8 mouse cellular contexts compared by ENCODE assay signal in genomic region chr10:78426117-78426735, GRCm38 (mm10). TPM values are rescaled to one million over a fixed set of nuclear protein-coding genes. Genes with fewer than 3 reads are reported as not detected.
A peak's percentile ranks its signal among the peaks of the same experiment; 100 is the strongest.
DNase-seq lines count a peak whose midpoint lies in the region; ATAC-seq and TF ChIP-seq lines count a peak whose summit lies in the region.

No protein-coding gene starts in this region.

- TF ChIP-seq CTCF in kidney, adult 2 months (conservative IDR thresholded peaks at IDR 0.05; ENCODE audit: insufficient read depth, insufficient read length, low read depth, low read length): no peak

- H3K9me3 ChIP-seq in heart, embryonic 10.5 days: no peaks in the 10 kb centered on the region

- WGBS in kidney, adult 2 months: 46% methylated on average over 6 of the region's 6 CpGs
- WGBS in heart, embryonic 10.5 days: 45% methylated on average over 6 of the region's 6 CpGs

- no peaks in the 10 kb centered on the region for H3K27me3 ChIP-seq in kidney, adult 2 months (replicated peaks; ENCODE audit: control insufficient read depth, insufficient read depth, low read length)
- H3K27me3 ChIP-seq in heart, embryonic 10.5 days (ENCODE audit: insufficient read depth, poor library complexity, severe bottlenecking): no peaks in the 10 kb centered on the region

- H3K27ac ChIP-seq in kidney, adult 2 months (ENCODE audit: insufficient read depth, low read depth, low read length): peak overlapping the region; percentile 69
- peak overlapping the region; percentile 92 for H3K27ac ChIP-seq in heart, embryonic 10.5 days

- TF ChIP-seq POLR2A in kidney, adult 2 months (IDR thresholded peaks at IDR 0.05; ENCODE audit: low read depth, low read length): no peak

- peak; percentile 18; the same call in 1 of the 2 replicates for ATAC-seq in megakaryocyte progenitor cell, adult 5-6 weeks (replicated peaks; ENCODE audit: poor library complexity)

- peaks cover 6% of the 10 kb centered on the region; the same call in 1 of the 2 replicates for H3K4me1 ChIP-seq in kidney, adult 2 months (ENCODE audit: control insufficient read depth, insufficient read depth, low read length)
- peaks cover 13% of the 10 kb centered on the region for H3K4me1 ChIP-seq in heart, embryonic 10.5 days

- H3K4me3 ChIP-seq in kidney, adult 2 months (ENCODE audit: insufficient read depth, low read depth, low read length): peak overlapping the region; percentile 86
- H3K4me3 ChIP-seq in heart, embryonic 10.5 days: peak overlapping the region; percentile 86

- peak; percentile 17 for DNase-seq in kidney, adult 2 months
- no peak for DNase-seq in kidney, adult 11 months
- DNase-seq in adrenal gland, postnatal 10 days: peak; percentile 28
- no peak for DNase-seq in heart, embryonic 10.5 days (ENCODE audit: low spot score)
- peak; percentile 27 for DNase-seq in kidney, postnatal 14 days
- DNase-seq in right cerebral cortex, adult 2 months (ENCODE audit: low spot score in 2 of 2): no peak
- no peak for DNase-seq in layer of hippocampus, postnatal 36 days

- no peaks in the 10 kb centered on the region for H3K36me3 ChIP-seq in kidney, adult 2 months (ENCODE audit: control insufficient read depth, insufficient read depth, low read length)
- H3K36me3 ChIP-seq in heart, embryonic 10.5 days: peaks cover 25% of the 10 kb centered on the region

RNA-seq across cellular contexts. Expression of gene Cstb, which starts 0.8 kb away (rescaled TPM):
- 101 and 115 TPM in 2 replicates for polyA plus RNA-seq in kidney, adult 2 months (2012; rRNA removed)
- total RNA-seq in adrenal gland, postnatal 10 days (2021): 100 to 1,000 TPM; 130 to 150 TPM
- 117 and 136 TPM in 2 replicates for polyA plus RNA-seq in heart, embryonic 10.5 days (2016; fragmentation: Nextera tagmentation; extraction: Ambion mirVana)
- 48.9 and 56.0 TPM in 2 replicates for total RNA-seq in megakaryocyte progenitor cell, adult 5-6 weeks (2015)
- total RNA-seq in megakaryocyte progenitor cell, adult 5-6 weeks (2017): 41.9 and 51.4 TPM in 2 replicates
- 10 to 100 TPM; 33.5 to 35.0 TPM for total RNA-seq in layer of hippocampus, postnatal 36 days (2021)

RNA-seq across cellular contexts. Expression of gene Rrp1, which starts 13.4 kb away (rescaled TPM):
- 58.2 and 80.3 TPM in 2 replicates for polyA plus RNA-seq in kidney, adult 2 months (2012; rRNA removed)
- total RNA-seq in adrenal gland, postnatal 10 days (2021): 100 to 1,000 TPM; 186 to 194 TPM
- 271 and 283 TPM in 2 replicates for polyA plus RNA-seq in heart, embryonic 10.5 days (2016; fragmentation: Nextera tagmentation; extraction: Ambion mirVana)
- 56.7 and 60.6 TPM in 2 replicates for total RNA-seq in megakaryocyte progenitor cell, adult 5-6 weeks (2015)
- total RNA-seq in megakaryocyte progenitor cell, adult 5-6 weeks (2017): 336 and 416 TPM in 2 replicates
- total RNA-seq in layer of hippocampus, postnatal 36 days (2021): 100 to 1,000 TPM; 337 to 355 TPM

RNA-seq across cellular contexts. Expression of gene Pdxk, which starts 38.5 kb away (rescaled TPM):
- polyA plus RNA-seq in kidney, adult 2 months (2012; rRNA removed): 107 TPM in 2 replicates
- 10 to 100 TPM; 26.7 to 27.5 TPM for total RNA-seq in adrenal gland, postnatal 10 days (2021)
- polyA plus RNA-seq in heart, embryonic 10.5 days (2016; fragmentation: Nextera tagmentation; extraction: Ambion mirVana): 6.5 and 7.0 TPM in 2 replicates
- 24.7 and 28.1 TPM in 2 replicates for total RNA-seq in megakaryocyte progenitor cell, adult 5-6 weeks (2015)
- total RNA-seq in megakaryocyte progenitor cell, adult 5-6 weeks (2017): 18.8 and 19.9 TPM in 2 replicates
- 100 to 1,000 TPM in 1 of 2 experiments, 10 to 100 TPM in 1; 93.3 to 102 TPM for total RNA-seq in layer of hippocampus, postnatal 36 days (2021)

Comparison
In these comparisons a context has a peak if more than half of its experiments do, and no peak if none do; other contexts are left out.
1. DNase-seq: peak in kidney, adult 2 months (single experiment), adrenal gland, postnatal 10 days (single experiment) and kidney, postnatal 14 days (single experiment); none in kidney, adult 11 months (single experiment), heart, embryonic 10.5 days (single experiment), right cerebral cortex, adult 2 months (0 of 2) and layer of hippocampus, postnatal 36 days (0 of 2).